Mouse (Mus musculus) CH12.LX (cell line): ENCODE data around the gene Cpeb3. TPM values are rescaled to one million over a fixed set of nuclear protein-coding genes. Genes with fewer than 3 reads are reported as not detected.

Experiments used
- DNase-seq: peaks from one replicate; pipeline ENCODE4 v3.0.0-alpha.2; 2013; ENCODE audit errors: extremely low read depth
- H3K27ac ChIP-seq: 2 replicates; pipeline ENCODE4 v1.5.1; 2012; ENCODE audit warnings: low read depth, mild to moderate bottlenecking, control low read depth, moderate library complexity; ENCODE audit not compliant: insufficient read depth
- H3K27me3 ChIP-seq: replicated peaks from 2 replicates; pipeline ENCODE3; 2012; ENCODE audit warnings: inconsistent platforms
- H3K36me3 ChIP-seq, 2 experiments: replicated peaks in 1 of 2; 2 replicates each; pipeline versions ENCODE3 to v1.6.1; 2012; ENCODE audit warnings: inconsistent platforms in 1 of 2, low read length in 1 of 2, mild to moderate bottlenecking in 1 of 2, mixed read lengths in 1 of 2, moderate library complexity in 1 of 2; ENCODE audit not compliant: control insufficient read depth in 1 of 2, insufficient read depth in 1 of 2
- H3K4me1 ChIP-seq, 2 experiments: 2 replicates each; pipeline ENCODE4 v1.6.1; 2012; ENCODE audit warnings: inconsistent platforms in 1 of 2, moderate library complexity in 1 of 2; ENCODE audit not compliant: insufficient read depth in 2 of 2, control insufficient read depth in 1 of 2
- H3K4me2 ChIP-seq: 2 replicates; pipeline ENCODE4 v1.6.1; 2012; ENCODE audit warnings: low read depth, mild to moderate bottlenecking, control low read depth; ENCODE audit not compliant: poor library complexity, insufficient read depth, severe bottlenecking
- H3K4me3 ChIP-seq, 3 experiments: fragments of 150-350 bp in 1 of 3; sonication (generic) in 1 of 3; replicated peaks in 1 of 3; 2 replicates each; pipeline versions ENCODE3 to v1.5.1; 2011 to 2012; ENCODE audit warnings: low read depth in 2 of 3, low read length in 2 of 3, mild to moderate bottlenecking in 2 of 3, moderate library complexity in 2 of 3, control low read depth in 1 of 3, improper control_type of control experiment in 1 of 3, inconsistent platforms in 1 of 3, mixed read lengths in 1 of 3; ENCODE audit not compliant: poor library complexity in 1 of 3
- H3K79me2 ChIP-seq: replicated peaks from 2 replicates; pipeline ENCODE4 v1.6.1; 2012; ENCODE audit warnings: mild to moderate bottlenecking, moderate library complexity; ENCODE audit not compliant: control insufficient read depth, poor library complexity, insufficient read depth, severe bottlenecking; ENCODE audit errors: extremely low read depth
- H3K9ac ChIP-seq: 2 replicates; pipeline ENCODE4 v1.6.1; 2012; ENCODE audit warnings: low read depth, mild to moderate bottlenecking, control low read depth, moderate library complexity; ENCODE audit not compliant: insufficient read depth
- H3K9me3 ChIP-seq: replicated peaks from 2 replicates; pipeline ENCODE3; 2012; ENCODE audit warnings: low read length, inconsistent platforms, mixed read lengths
- BHLHE40 ChIP-seq: IDR thresholded peaks from 2 replicates; pipeline ENCODE4 v1.6.1; 2011; ENCODE audit warnings: mild to moderate bottlenecking, low read depth, low read length, improper control_type of control experiment
- CHD1 ChIP-seq: IDR thresholded peaks from 2 replicates; pipeline ENCODE4 v1.6.1; 2012; ENCODE audit warnings: low read depth, low read length, improper control_type of control experiment, inconsistent platforms
- ELF1 ChIP-seq: IDR thresholded peaks from 2 replicates; pipeline ENCODE4 v1.6.1; 2014; ENCODE audit warnings: low read depth, mild to moderate bottlenecking, inconsistent platforms, low read length, improper control_type of control experiment
- ETS1 ChIP-seq: conservative IDR thresholded peaks from 2 replicates; pipeline ENCODE4 v1.6.1; 2012; ENCODE audit warnings: low read depth, mild to moderate bottlenecking, inconsistent platforms, low read length, improper control_type of control experiment, moderate library complexity
- GABPA ChIP-seq: IDR thresholded peaks from 2 replicates; pipeline ENCODE4 v1.6.1; 2012; ENCODE audit warnings: low read depth, low read length, improper control_type of control experiment, inconsistent platforms; ENCODE audit not compliant: insufficient replicate concordance
- IRF4 ChIP-seq: IDR thresholded peaks from 2 replicates; pipeline ENCODE4 v1.6.1; 2014; ENCODE audit warnings: low read depth, mild to moderate bottlenecking, inconsistent platforms, low read length, improper control_type of control experiment
- JUND ChIP-seq: conservative IDR thresholded peaks from 2 replicates; pipeline ENCODE4 v1.6.1; 2011; ENCODE audit warnings: low read depth, low read length, improper control_type of control experiment
- KAT2A ChIP-seq: IDR thresholded peaks from 2 replicates; pipeline ENCODE4 v1.6.1; 2012; ENCODE audit warnings: low read length, improper control_type of control experiment, inconsistent platforms; ENCODE audit not compliant: insufficient replicate concordance
- MAFK ChIP-seq: IDR thresholded peaks from 2 replicates; pipeline ENCODE4 v1.6.1; 2011; ENCODE audit warnings: low read length, improper control_type of control experiment; ENCODE audit not compliant: insufficient replicate concordance
- MXI1 ChIP-seq: IDR thresholded peaks from 2 replicates; pipeline ENCODE4 v1.6.1; 2011; ENCODE audit warnings: mild to moderate bottlenecking, low read depth, low read length, improper control_type of control experiment
- MYC ChIP-seq: IDR thresholded peaks from 2 replicates; pipeline ENCODE4 v1.6.1; 2011; ENCODE audit warnings: low read depth, mild to moderate bottlenecking, improper control_type of control experiment, low read length
- NELFE ChIP-seq: IDR thresholded peaks from 2 replicates; pipeline ENCODE4 v1.6.1; 2011; ENCODE audit warnings: low read depth, low read length, improper control_type of control experiment
- POLR2AphosphoS2 ChIP-seq: IDR thresholded peaks from 2 replicates; pipeline ENCODE4 v1.6.1; 2011; ENCODE audit warnings: low read depth, low read length, improper control_type of control experiment
- RAD21 ChIP-seq: IDR thresholded peaks from 2 replicates; pipeline ENCODE4 v1.6.1; 2011; ENCODE audit warnings: low read depth, mild to moderate bottlenecking, low read length, improper control_type of control experiment, moderate library complexity
- RCOR1 ChIP-seq: conservative IDR thresholded peaks from 2 replicates; pipeline ENCODE4 v1.6.1; 2012; ENCODE audit warnings: low read depth, mild to moderate bottlenecking, inconsistent platforms, low read length, improper control_type of control experiment
- SIN3A ChIP-seq: IDR thresholded peaks from 2 replicates; pipeline ENCODE4 v1.6.1; 2012; ENCODE audit warnings: low read length, improper control_type of control experiment, inconsistent platforms
- SMC3 ChIP-seq: IDR thresholded peaks from 2 replicates; pipeline ENCODE4 v1.6.1; 2011; ENCODE audit warnings: low read depth, low read length, improper control_type of control experiment
- TCF12 ChIP-seq: IDR thresholded peaks from 2 replicates; pipeline ENCODE4 v1.6.1; 2014; ENCODE audit warnings: low read depth, mild to moderate bottlenecking, inconsistent platforms, low read length, improper control_type of control experiment
- USF1 ChIP-seq: IDR thresholded peaks from 2 replicates; pipeline ENCODE4 v1.6.1; 2014; ENCODE audit warnings: low read depth, mild to moderate bottlenecking, inconsistent platforms, low read length, improper control_type of control experiment
- USF2 ChIP-seq: conservative IDR thresholded peaks from 2 replicates; pipeline ENCODE4 v1.6.1; 2011; ENCODE audit warnings: low read depth, low read length, improper control_type of control experiment
- ZC3H11A ChIP-seq: IDR thresholded peaks from 2 replicates; pipeline ENCODE4 v1.6.1; 2012; ENCODE audit warnings: low read depth, mild to moderate bottlenecking, inconsistent platforms, low read length, improper control_type of control experiment
- ZKSCAN1 ChIP-seq: IDR thresholded peaks from 2 replicates; pipeline ENCODE4 v1.6.1; 2012; ENCODE audit warnings: low read depth, inconsistent platforms, low read length, improper control_type of control experiment, borderline replicate concordance
- ZMIZ1 ChIP-seq: IDR thresholded peaks from 2 replicates; pipeline ENCODE4 v1.6.1; 2012; ENCODE audit warnings: low read depth, mild to moderate bottlenecking, inconsistent platforms, low read length, improper control_type of control experiment
- ZNF384 ChIP-seq: IDR thresholded peaks from 2 replicates; pipeline ENCODE4 v1.6.1; 2012; ENCODE audit warnings: low read depth, low read length, improper control_type of control experiment, inconsistent platforms
- dilution Hi-C: fragments of 300-500 bp; cut with MboI; formaldehyde crosslinking; loops from 2 replicates; pipeline ENCODE4 v1.14.3; 2020; ENCODE audit warnings: low sequenced_read_pairs; ENCODE audit not compliant: extremely low pct_unique_long_range_greater_than_20kb, extremely low pct_ligation_motif_present
- in situ Hi-C: fragments of 300-500 bp; cut with MboI; formaldehyde crosslinking; loops from 3 replicates; pipeline ENCODE4 v1.14.3; 2019; ENCODE audit warnings: low sequenced_read_pairs, low pct_ligation_motif_present, low pct_unique_long_range_greater_than_20kb, mixed read lengths
- polyA plus RNA-seq: library from polyadenylated mRNA; unstranded; fragments of >175 nt; gene quantifications from 2 replicates; pipeline ENCODE4 v1.2.1, GENCODE M21; 2012; ENCODE audit warnings: low read depth; ENCODE audit not compliant: insufficient read length
- total RNA-seq, 2 experiments: library from RNA; depleted of rRNA; stranded (reverse); fragments of 300-350 nt in 1 of 2; fragments of >200 nt in 1 of 2; gene quantifications; 2 replicates each; pipeline ENCODE4 v1.2.3; 2012 to 2014

The Cpeb3 gene
- total and polyA plus RNA-seq, 3 experiments: 1.5 to 3.1 (median 1.5) TPM

DNA sequence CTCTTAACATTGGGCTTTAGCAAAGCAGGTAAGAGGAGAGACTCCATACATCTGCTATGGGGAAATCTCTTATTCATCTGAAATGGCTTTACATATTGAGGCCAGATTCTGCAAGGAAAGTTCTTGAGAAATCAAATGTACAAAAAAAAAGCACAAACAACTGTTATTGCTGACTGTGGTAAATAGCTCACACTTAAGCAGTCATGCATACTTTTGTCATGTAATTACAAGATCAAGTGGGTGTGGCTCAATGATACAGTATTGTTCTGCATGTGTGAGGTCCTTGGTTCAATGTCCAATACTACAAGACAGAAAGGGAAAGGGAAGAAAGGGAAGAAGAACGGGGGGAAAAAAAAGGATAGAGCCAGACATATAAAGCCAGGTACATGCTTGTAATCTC, 62.6 kb downstream of the Cpeb3 start:
- no peak overlapping the region for H3K9ac ChIP-seq
- no peaks in the 10 kb centered on the region; the same call in 1 of the 2 replicates for H3K79me2 ChIP-seq
- no peak overlapping the region for H3K4me3 ChIP-seq
- TF ChIP-seq MAFK: no peak
- no peak for TF ChIP-seq KAT2A
- no peak for TF ChIP-seq RAD21
- no peak for TF ChIP-seq ZC3H11A
- TF ChIP-seq NELFE: no peak
- TF ChIP-seq JUND: no peak
- no peak for TF ChIP-seq ZKSCAN1
- TF ChIP-seq USF1: no peak
- no peak overlapping the region for H3K27ac ChIP-seq
- dilution Hi-C loops: no loop called here
- H3K4me2 ChIP-seq: no peak overlapping the region
- DNase-seq: no peak
- no peaks in the 10 kb centered on the region for H3K9me3 ChIP-seq
- no peaks in the 10 kb centered on the region for H3K27me3 ChIP-seq
- in situ Hi-C loops: no loop called here
- no peaks in the 10 kb centered on the region for H3K36me3 ChIP-seq
- H3K4me1 ChIP-seq: peaks cover 13 to 14% of the 10 kb centered on the region in 2 experiments

DNA sequence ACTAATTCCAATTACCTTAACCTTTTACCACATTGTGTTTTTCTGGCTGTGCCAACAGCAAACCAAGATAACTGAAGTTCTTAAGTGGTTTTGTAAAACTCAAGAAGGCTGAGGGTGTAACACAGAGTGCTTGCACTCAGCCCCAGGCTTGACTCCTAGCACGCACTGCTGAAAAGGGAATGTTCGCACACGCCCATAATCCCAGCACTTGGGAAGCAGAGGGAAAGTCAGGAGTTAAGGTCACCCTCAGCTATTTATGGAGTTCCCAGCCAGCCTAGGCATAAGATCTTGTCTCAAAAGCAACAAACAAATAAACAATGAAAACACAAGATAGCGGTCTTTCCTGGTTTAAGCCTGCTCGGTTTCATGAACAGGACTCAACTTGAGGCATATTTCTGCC, 63.0 kb downstream of the Cpeb3 start:
- Histone ChIP-seq H3K9me3 (no peaks in the 10 kb centered on the region), H3K4me1 (peaks cover 13 to 14% of the 10 kb centered on the region in 2 experiments), H3K4me2 (no peak overlapping the region), H3K36me3 (no peaks in the 10 kb centered on the region), H3K9ac (no peak overlapping the region), H3K4me3 (no peak overlapping the region), H3K27ac (no peak overlapping the region), H3K27me3 (no peaks in the 10 kb centered on the region), H3K79me2 (peaks cover 3% of the 10 kb centered on the region)
- no peak for TF ChIP-seq ETS1
- TF ChIP-seq MXI1: no peak
- no peak for TF ChIP-seq ELF1
- no peak for TF ChIP-seq SMC3
- TF ChIP-seq TCF12: no peak
- no peak for TF ChIP-seq SIN3A
- TF ChIP-seq RCOR1: no peak
- TF ChIP-seq ZMIZ1: no peak
- no peak for TF ChIP-seq BHLHE40
- TF ChIP-seq POLR2AphosphoS2: no peak
- no peak for TF ChIP-seq CHD1
- no peak for TF ChIP-seq IRF4
- no peak for TF ChIP-seq MYC
- no peak for TF ChIP-seq USF2
- no peak for TF ChIP-seq USF1
- no peak for TF ChIP-seq GABPA
- no peak for TF ChIP-seq RAD21
- no peak for TF ChIP-seq ZNF384
- dilution Hi-C loops: no loop called here
- no peak for DNase-seq
- in situ Hi-C loops: no loop called here
